Mouse (Mus musculus): Measurements from ENCODE around the gene Tent5b. TPM values are rescaled to one million over a fixed set of nuclear protein-coding genes. Genes with fewer than 3 reads are reported as not detected.
A peak's percentile ranks its signal among the peaks of the same experiment; 100 is the strongest.

Gene Tent5b
- polyA plus RNA-seq, 1 experiment from 2014 or later, result 2.1 TPM

- Histone ChIP-seq H3K9me3 (no peaks in the 10 kb centered on the region), H3K27ac (no peak overlapping the region), H3K4me1 (replicated peaks) (no peaks in the 10 kb centered on the region), H3K36me3 (no peaks in the 10 kb centered on the region), H3K27me3 (ENCODE audit: insufficient read depth, poor library complexity, severe bottlenecking) (peaks cover 19% of the 10 kb centered on the region), H3K4me3 (no peak overlapping the region)
- DNase-seq (ENCODE audit: low spot score), result peak; percentile 75
- WGBS, result 14% methylated on average over 8 of the region's 8 CpGs
Measured at GRCm38 (mm10) chr4:133512972-133513371, 33.0 kb downstream of the Tent5b start.

GRCm38 (mm10) chr4:133518601-133519368 lies 38.9 kb downstream of the Tent5b start, which contains the start of gene Kdf1:
Kdf1 (plus strand) TSS chr4:133518963.
- peak within 1 kb of the TSS; percentile 59 for H3K27ac ChIP-seq
- peaks cover 56% of the 10 kb centered on the region for H3K27me3 ChIP-seq (ENCODE audit: insufficient read depth, poor library complexity, severe bottlenecking)
- 3% methylated on average over 68 of the region's 69 CpGs for WGBS
- no peaks in the 10 kb centered on the region for H3K9me3 ChIP-seq
- DNase-seq (ENCODE audit: low spot score), result no peak
- H3K4me1 ChIP-seq (replicated peaks), result peaks cover 9% of the 10 kb centered on the region
- peak within 1 kb of the TSS; percentile 51 for H3K4me3 ChIP-seq
- H3K36me3 ChIP-seq, result no peaks in the 10 kb centered on the region

GRCm38 (mm10) chr4:133519369-133519665 lies 39.4 kb downstream of the Tent5b start:
- no peak for DNase-seq (ENCODE audit: low spot score)
- Histone ChIP-seq H3K36me3 (no peaks in the 10 kb centered on the region), H3K27me3 (ENCODE audit: insufficient read depth, poor library complexity, severe bottlenecking) (peaks cover 56% of the 10 kb centered on the region), H3K4me1 (replicated peaks) (peaks cover 9% of the 10 kb centered on the region), H3K9me3 (no peaks in the 10 kb centered on the region), H3K27ac (peak overlapping the region; percentile 59), H3K4me3 (peak overlapping the region; percentile 51)
- 5% methylated on average over 25 of the region's 25 CpGs for WGBS

GRCm38 (mm10) chr4:133521502-133521901 lies 41.6 kb downstream of the Tent5b start:
- 0 out of 2 replicates have a peak, but pooled peaks cover 1% of the 10 kb centered on the region for H3K36me3 ChIP-seq
- WGBS, result 72% methylated on average over 2 of the region's 2 CpGs
- peaks cover 9% of the 10 kb centered on the region for H3K4me1 ChIP-seq (replicated peaks)
- no peak overlapping the region for H3K4me3 ChIP-seq
- no peak overlapping the region for H3K27ac ChIP-seq
- H3K9me3 ChIP-seq, result no peaks in the 10 kb centered on the region
- H3K27me3 ChIP-seq (ENCODE audit: insufficient read depth, poor library complexity, severe bottlenecking), result peaks cover 56% of the 10 kb centered on the region
- no peak for DNase-seq (ENCODE audit: low spot score)

- H3K36me3 ChIP-seq, result peaks cover 60% of the 10 kb centered on the region
- WGBS, result 73% methylated on average over 16 of the region's 16 CpGs
- H3K4me3 ChIP-seq, result 0 out of 2 replicates have a peak overlapping the region, but pooled peaks have one; percentile 2
- DNase-seq (ENCODE audit: low spot score), result no peak
- no peak overlapping the region for H3K27ac ChIP-seq
- no peaks in the 10 kb centered on the region for H3K9me3 ChIP-seq
- no peaks in the 10 kb centered on the region for H3K27me3 ChIP-seq (ENCODE audit: insufficient read depth, poor library complexity, severe bottlenecking)
- H3K4me1 ChIP-seq (replicated peaks), result no peaks in the 10 kb centered on the region
Measured at GRCm38 (mm10) chr4:133527788-133528187, 47.9 kb downstream of the Tent5b start.

GRCm38 (mm10) chr4:133532777-133533176 lies 52.8 kb downstream of the Tent5b start:
- H3K4me1 ChIP-seq (replicated peaks), result no peaks in the 10 kb centered on the region
- no peak for DNase-seq (ENCODE audit: low spot score)
- peaks cover 98% of the 10 kb centered on the region for H3K36me3 ChIP-seq
- H3K27ac ChIP-seq, result no peak overlapping the region
- H3K27me3 ChIP-seq (ENCODE audit: insufficient read depth, poor library complexity, severe bottlenecking), result no peaks in the 10 kb centered on the region
- H3K9me3 ChIP-seq, result no peaks in the 10 kb centered on the region
- H3K4me3 ChIP-seq, result no peak overlapping the region
- WGBS, result 88% methylated on average over 3 of the region's 3 CpGs

- no peak overlapping the region for H3K27ac ChIP-seq
- H3K4me1 ChIP-seq (replicated peaks), result no peaks in the 10 kb centered on the region
- no peak for DNase-seq (ENCODE audit: low spot score)
- WGBS, result 93% methylated on average over 3 of the region's 3 CpGs
- H3K27me3 ChIP-seq (ENCODE audit: insufficient read depth, poor library complexity, severe bottlenecking), result no peaks in the 10 kb centered on the region
- no peak overlapping the region for H3K4me3 ChIP-seq
- peaks cover 100% of the 10 kb centered on the region for H3K36me3 ChIP-seq
- H3K9me3 ChIP-seq, result no peaks in the 10 kb centered on the region
Measured at GRCm38 (mm10) chr4:133536081-133536480, 56.1 kb downstream of the Tent5b start.

GRCm38 (mm10) chr4:133536652-133537051 lies 56.7 kb downstream of the Tent5b start:
- Histone ChIP-seq H3K36me3 (peaks cover 100% of the 10 kb centered on the region), H3K4me3 (no peak overlapping the region), H3K27me3 (ENCODE audit: insufficient read depth, poor library complexity, severe bottlenecking) (no peaks in the 10 kb centered on the region), H3K9me3 (no peaks in the 10 kb centered on the region), H3K27ac (no peak overlapping the region), H3K4me1 (replicated peaks) (no peaks in the 10 kb centered on the region)
- DNase-seq (ENCODE audit: low spot score), result no peak
- 93% methylated on average over 5 of the region's 5 CpGs for WGBS

Other genes with a start within 250 kb of the Tent5b start
- 1.7 and 1.9 TPM in 2 replicates for gene Map3k6, start 239.3 kb upstream of the Tent5b start, polyA plus RNA-seq (2016; fragmentation: Nextera tagmentation; extraction: Ambion mirVana)
- 1.2 and 1.6 TPM in 2 replicates for gene Sytl1, start 217.0 kb upstream of the Tent5b start, polyA plus RNA-seq (2016; fragmentation: Nextera tagmentation; extraction: Ambion mirVana)
- gene Tmem222, start 202.3 kb upstream of the Tent5b start, polyA plus RNA-seq (2016; fragmentation: Nextera tagmentation; extraction: Ambion mirVana), result 82.8 and 87.8 TPM in 2 replicates
- gene Wdtc1, start 126.7 kb upstream of the Tent5b start, polyA plus RNA-seq (2016; fragmentation: Nextera tagmentation; extraction: Ambion mirVana), result 19.5 and 22.0 TPM in 2 replicates
- 8.0 and 8.6 TPM in 2 replicates for gene Slc9a1, start 110.4 kb upstream of the Tent5b start, polyA plus RNA-seq (2016; fragmentation: Nextera tagmentation; extraction: Ambion mirVana)
- gene Trnp1, start 18.4 kb downstream of the Tent5b start, polyA plus RNA-seq (2016; fragmentation: Nextera tagmentation; extraction: Ambion mirVana), result 1.1 and 1.3 TPM in 2 replicates
- gene Kdf1, start 38.8 kb downstream of the Tent5b start, polyA plus RNA-seq (2016; fragmentation: Nextera tagmentation; extraction: Ambion mirVana), result 3.9 and 5.6 TPM in 2 replicates
- gene Nudc, start 65.9 kb downstream of the Tent5b start, polyA plus RNA-seq (2016; fragmentation: Nextera tagmentation; extraction: Ambion mirVana), result 438 and 476 TPM in 2 replicates
- 0.31 TPM in 1 of 2 replicates, not detected in the other for gene Nr0b2, start 73.2 kb downstream of the Tent5b start, polyA plus RNA-seq (2016; fragmentation: Nextera tagmentation; extraction: Ambion mirVana)
- 10.0 and 10.8 TPM in 2 replicates for gene Gpatch3, start 94.6 kb downstream of the Tent5b start, polyA plus RNA-seq (2016; fragmentation: Nextera tagmentation; extraction: Ambion mirVana)
- gene Gpn2, start 104.2 kb downstream of the Tent5b start, polyA plus RNA-seq (2016; fragmentation: Nextera tagmentation; extraction: Ambion mirVana), result 28.5 and 29.1 TPM in 2 replicates
- gene Sfn, start 122.0 kb downstream of the Tent5b start, polyA plus RNA-seq (2016; fragmentation: Nextera tagmentation; extraction: Ambion mirVana), result 16.5 and 33.5 TPM in 2 replicates
- 1.9 and 3.1 TPM in 2 replicates for gene Zdhhc18, start 170.0 kb downstream of the Tent5b start, polyA plus RNA-seq (2016; fragmentation: Nextera tagmentation; extraction: Ambion mirVana)
- gene Pigv, start 192.5 kb downstream of the Tent5b start, polyA plus RNA-seq (2016; fragmentation: Nextera tagmentation; extraction: Ambion mirVana), result 14.5 and 16.8 TPM in 2 replicates

Data from hindbrain, embryonic 10.5 days (tissue).